Mouse (Mus musculus): Measurements from ENCODE around the gene Cep104. TPM values are rescaled to one million over a fixed set of nuclear protein-coding genes. Genes with fewer than 3 reads are reported as not detected.
A peak's percentile ranks its signal among the peaks of the same experiment; 100 is the strongest.

The Cep104 gene
- polyA plus RNA-seq, 1 experiment from 2014 or later = 6.3 TPM

- WGBS (ENCODE audit: insufficient replicate concordance) = 51% methylated on average over 4 of the region's 4 CpGs
- no peak for ATAC-seq (ENCODE audit: low read depth)
- no peak for DNase-seq
- peak overlapping the region; percentile 79 for H3K4me2 ChIP-seq
- no peaks in the 10 kb centered on the region for H3K27me3 ChIP-seq
- peak overlapping the region; percentile 80 for H3K4me3 ChIP-seq (replicated peaks)
- H3K9me3 ChIP-seq (replicated peaks) = no peaks in the 10 kb centered on the region
- H3K36me3 ChIP-seq = peaks cover 59% of the 10 kb centered on the region
- H3K27ac ChIP-seq = peak overlapping the region; percentile 99
- H3K4me1 ChIP-seq (replicated peaks) = peaks cover 75% of the 10 kb centered on the region
- peak overlapping the region; percentile 91 for H3K9ac ChIP-seq
Observed at GRCm38 (mm10) chr4:154022844-154023243, 47.9 kb downstream of the Cep104 start.

GRCm38 (mm10) chr4:154023754-154024601 is 49.0 kb downstream of the Cep104 start:
- H3K4me2 ChIP-seq = peak overlapping the region; percentile 79
- peak; percentile 85 for ATAC-seq (ENCODE audit: low read depth)
- 1% methylated on average over 8 of the region's 8 CpGs for WGBS (ENCODE audit: insufficient replicate concordance)

GRCm38 (mm10) chr4:154024729-154025521 is 49.9 kb downstream of the Cep104 start:
- Histone ChIP-seq H3K27me3 (no peaks in the 10 kb centered on the region), H3K4me1 (replicated peaks) (peaks cover 73% of the 10 kb centered on the region), H3K36me3 (peaks cover 41% of the 10 kb centered on the region), H3K27ac (peak overlapping the region; percentile 99), H3K9ac (peak overlapping the region; percentile 91), H3K9me3 (replicated peaks) (no peaks in the 10 kb centered on the region), H3K4me2 (peak overlapping the region; percentile 79), H3K4me3 (replicated peaks) (peak overlapping the region; percentile 80)
- 10% methylated on average over 17 of the region's 17 CpGs for whole genome bisulfite sequencing (ENCODE audit: insufficient replicate concordance)
- peak; percentile 43 for DNase-seq
- ATAC-seq (ENCODE audit: low read depth) = no peak

More at GRCm38 (mm10) chr4:154023754-154024601, 49.0 kb downstream of the Cep104 start:
- peak overlapping the region; percentile 91 for H3K9ac ChIP-seq
- H3K27ac ChIP-seq = peak overlapping the region; percentile 99
- H3K36me3 ChIP-seq = peaks cover 48% of the 10 kb centered on the region
- peak; percentile 88 for DNase-seq
- peak overlapping the region; percentile 80 for H3K4me3 ChIP-seq (replicated peaks)
- H3K4me1 ChIP-seq (replicated peaks) = peaks cover 81% of the 10 kb centered on the region
- no peaks in the 10 kb centered on the region for H3K27me3 ChIP-seq
- H3K9me3 ChIP-seq (replicated peaks) = no peaks in the 10 kb centered on the region

- no peaks in the 10 kb centered on the region for H3K27me3 ChIP-seq
- H3K27ac ChIP-seq = peak within 1 kb of the TSS; percentile 99
- H3K4me3 ChIP-seq (replicated peaks) = peak within 1 kb of the TSS; percentile 80
- H3K4me1 ChIP-seq (replicated peaks) = peaks cover 70% of the 10 kb centered on the region
- WGBS (ENCODE audit: insufficient replicate concordance) = under 1% methylated on average over 33 of the region's 33 CpGs
- ATAC-seq (ENCODE audit: low read depth) = peak; percentile 61
- H3K9ac ChIP-seq = peak within 1 kb of the TSS; percentile 91
- peaks cover 41% of the 10 kb centered on the region for H3K36me3 ChIP-seq
- H3K4me2 ChIP-seq = peak within 1 kb of the TSS; percentile 79
- H3K9me3 ChIP-seq (replicated peaks) = no peaks in the 10 kb centered on the region
- DNase-seq = peak; percentile 86
Observed at GRCm38 (mm10) chr4:154025641-154026440, 50.8 kb downstream of the Cep104 start, which contains the start of gene Smim1. Gene Smim1 (minus strand): TSS chr4:154026230.

GRCm38 (mm10) chr4:154026441-154026761 is 51.4 kb downstream of the Cep104 start:
- DNase-seq (no peak), ATAC-seq (ENCODE audit: low read depth) (no peak)
- no peaks in the 10 kb centered on the region for H3K9me3 ChIP-seq (replicated peaks)
- H3K36me3 ChIP-seq = peaks cover 40% of the 10 kb centered on the region
- H3K27ac ChIP-seq = peak overlapping the region; percentile 99
- no peaks in the 10 kb centered on the region for H3K27me3 ChIP-seq
- H3K9ac ChIP-seq = peak overlapping the region; percentile 91
- 8% methylated on average over 2 of the region's 2 CpGs for WGBS (ENCODE audit: insufficient replicate concordance)
- H3K4me3 ChIP-seq (replicated peaks) = peak overlapping the region; percentile 80
- peaks cover 68% of the 10 kb centered on the region for H3K4me1 ChIP-seq (replicated peaks)
- peak overlapping the region; percentile 79 for H3K4me2 ChIP-seq

GRCm38 (mm10) chr4:154028066-154028465 is 53.1 kb downstream of the Cep104 start:
- Histone ChIP-seq H3K27me3 (no peaks in the 10 kb centered on the region), H3K36me3 (peaks cover 26% of the 10 kb centered on the region), H3K4me3 (replicated peaks) (peak overlapping the region; percentile 80), H3K4me1 (replicated peaks) (peaks cover 63% of the 10 kb centered on the region), H3K9me3 (replicated peaks) (no peaks in the 10 kb centered on the region), H3K4me2 (peak overlapping the region; percentile 79), H3K9ac (peak overlapping the region; percentile 91), H3K27ac (peak overlapping the region; percentile 99; the same call in 1 of the 2 replicates)
- 81% methylated on average over 7 of the region's 7 CpGs for WGBS (ENCODE audit: insufficient replicate concordance)
- DNase-seq (no peak), ATAC-seq (ENCODE audit: low read depth) (no peak)

- Histone ChIP-seq H3K9ac (no peak overlapping the region), H3K27ac (no peak overlapping the region), H3K27me3 (no peaks in the 10 kb centered on the region), H3K4me3 (replicated peaks) (no peak overlapping the region), H3K9me3 (replicated peaks) (no peaks in the 10 kb centered on the region), H3K4me2 (no peak overlapping the region), H3K36me3 (peaks cover 21% of the 10 kb centered on the region), H3K4me1 (replicated peaks) (peaks cover 63% of the 10 kb centered on the region)
- peak; percentile 34 for DNase-seq
- ATAC-seq (ENCODE audit: low read depth) = no peak
Observed at GRCm38 (mm10) chr4:154028646-154029045, 53.7 kb downstream of the Cep104 start.

GRCm38 (mm10) chr4:154037123-154037522 is 62.1 kb downstream of the Cep104 start:
- Histone ChIP-seq H3K9me3 (replicated peaks) (no peaks in the 10 kb centered on the region), H3K4me1 (replicated peaks) (peaks cover 25% of the 10 kb centered on the region), H3K9ac (no peak overlapping the region), H3K4me3 (replicated peaks) (no peak overlapping the region), H3K27me3 (peaks cover 3% of the 10 kb centered on the region; the same call in 1 of the 2 replicates), H3K27ac (no peak overlapping the region), H3K36me3 (no peaks in the 10 kb centered on the region), H3K4me2 (no peak overlapping the region)
- DNase-seq (no peak), ATAC-seq (ENCODE audit: low read depth) (no peak)
- 38% methylated on average over 3 of the region's 3 CpGs for WGBS (ENCODE audit: insufficient replicate concordance)

GRCm38 (mm10) chr4:154042577-154042976 is 67.6 kb downstream of the Cep104 start, which contains the start of gene Ccdc27:
Gene Ccdc27 (minus strand): TSS chr4:154042677.
- Histone ChIP-seq H3K4me3 (replicated peaks) (no peak within 1 kb of the TSS), H3K4me1 (replicated peaks) (no peaks in the 10 kb centered on the region), H3K9ac (no peak within 1 kb of the TSS), H3K9me3 (replicated peaks) (no peaks in the 10 kb centered on the region), H3K27me3 (peaks cover 3% of the 10 kb centered on the region; the same call in 1 of the 2 replicates), H3K27ac (no peak within 1 kb of the TSS), H3K4me2 (no peak within 1 kb of the TSS), H3K36me3 (no peaks in the 10 kb centered on the region)
- no peak for DNase-seq
- WGBS (ENCODE audit: insufficient replicate concordance) = 77% methylated on average over 9 of the region's 9 CpGs
- ATAC-seq (ENCODE audit: low read depth) = no peak

GRCm38 (mm10) chr4:154045837-154046236 is 70.8 kb downstream of the Cep104 start:
- peaks cover 3% of the 10 kb centered on the region; the same call in 1 of the 2 replicates for H3K27me3 ChIP-seq
- H3K9me3 ChIP-seq (replicated peaks) = no peaks in the 10 kb centered on the region
- no peaks in the 10 kb centered on the region for H3K36me3 ChIP-seq
- H3K9ac ChIP-seq = no peak overlapping the region
- DNase-seq = no peak
- H3K4me3 ChIP-seq (replicated peaks) = no peak overlapping the region
- no peaks in the 10 kb centered on the region for H3K4me1 ChIP-seq (replicated peaks)
- WGBS (ENCODE audit: insufficient replicate concordance) = 58% methylated on average over 5 of the region's 5 CpGs
- no peak overlapping the region for H3K27ac ChIP-seq
- H3K4me2 ChIP-seq = no peak overlapping the region
- no peak for ATAC-seq (ENCODE audit: low read depth)

- Histone ChIP-seq H3K27me3 (no peaks in the 10 kb centered on the region), H3K4me3 (replicated peaks) (no peak overlapping the region), H3K9me3 (replicated peaks) (no peaks in the 10 kb centered on the region), H3K36me3 (no peaks in the 10 kb centered on the region), H3K9ac (no peak overlapping the region), H3K4me2 (no peak overlapping the region), H3K4me1 (replicated peaks) (no peaks in the 10 kb centered on the region), H3K27ac (no peak overlapping the region)
- DNase-seq (no peak), ATAC-seq (ENCODE audit: low read depth) (no peak)
- WGBS (ENCODE audit: insufficient replicate concordance) = 78% methylated on average over 3 of the region's 3 CpGs
Observed at GRCm38 (mm10) chr4:154051401-154051800, 76.4 kb downstream of the Cep104 start.

Data from liver, embryonic 13.5 days (tissue).